Mouse (Mus musculus): ENCODE measurements at regions not wholly inside any gene's neighbourhood (a gene's known extent, or its start where the extent isn't known, plus 50 kb on each side); places are given as distances from the start of the nearest gene placed in this dataset.

DNA sequence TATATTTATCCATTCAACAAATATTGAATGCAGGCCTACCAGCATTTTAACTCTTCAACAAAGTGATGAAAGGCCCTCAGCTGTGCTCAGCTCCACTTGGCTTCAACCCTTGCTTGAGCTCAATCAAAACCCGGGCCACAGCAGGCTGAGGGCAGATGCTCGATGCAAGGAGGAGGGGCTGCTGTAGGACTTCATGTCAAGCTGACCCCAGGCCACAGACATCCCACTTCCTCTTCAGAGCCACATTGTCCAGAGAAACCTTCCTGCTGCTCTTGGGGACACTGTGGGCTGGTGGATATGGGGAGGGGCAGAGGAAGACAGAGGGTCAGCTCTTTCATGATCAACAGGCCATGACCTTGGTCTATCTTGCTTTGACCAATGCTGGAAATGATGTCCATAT is 299.7 kb downstream of the Bcl11a start:
- no peak for DNase-seq (ENCODE audit: low spot score in 2 of 2)

- no peak for DNase-seq (ENCODE audit: low spot score in 2 of 2)
Observed at GRCm38 (mm10) chr11:24390578-24390977, 312.7 kb downstream of the Bcl11a start.

- no peak for DNase-seq (ENCODE audit: low spot score in 2 of 2)
Observed at GRCm38 (mm10) chr11:24391385-24391784, 313.5 kb downstream of the Bcl11a start.

DNA sequence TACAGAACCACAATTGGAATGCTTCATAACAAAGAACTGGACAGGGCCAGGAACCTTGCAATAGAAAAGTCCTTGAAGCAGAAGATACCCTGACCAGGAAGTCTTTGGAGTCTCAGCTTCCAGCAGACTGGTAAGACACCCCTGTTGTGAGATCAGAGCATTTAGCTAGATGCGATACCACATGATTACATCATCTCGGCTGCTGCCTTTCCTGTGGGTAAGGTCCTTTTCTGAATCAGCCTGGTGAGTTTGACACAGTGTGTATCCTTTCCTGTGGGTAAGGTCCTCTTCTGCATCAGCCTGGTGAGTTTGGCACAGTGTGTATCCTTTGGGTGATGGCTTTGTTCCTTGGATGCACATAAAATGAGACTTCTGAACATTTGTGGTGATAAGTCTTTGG is 317.6 kb downstream of the Bcl11a start:
- no peak for DNase-seq (ENCODE audit: low spot score in 2 of 2)

DNA sequence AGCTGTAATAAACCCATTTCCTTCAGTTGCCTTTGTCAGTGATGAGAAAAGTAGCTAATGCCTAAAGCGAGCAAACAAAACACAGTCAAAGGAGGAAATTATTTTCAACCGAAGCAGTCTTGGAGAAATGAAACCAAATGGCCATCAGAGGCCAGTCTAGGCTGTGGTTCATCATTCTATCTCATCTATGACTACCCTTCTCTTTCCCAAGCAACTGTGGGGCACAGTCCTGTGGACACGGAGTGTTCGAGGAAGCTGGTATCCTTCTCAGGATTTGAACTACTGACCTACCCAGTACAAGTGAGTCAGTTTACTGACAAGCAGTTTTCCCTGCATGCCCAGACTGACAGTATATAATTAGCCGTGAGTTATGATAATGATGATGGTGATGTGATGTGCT is 319.1 kb downstream of the Bcl11a start:
- no peak for DNase-seq (ENCODE audit: low spot score in 2 of 2)

DNA sequence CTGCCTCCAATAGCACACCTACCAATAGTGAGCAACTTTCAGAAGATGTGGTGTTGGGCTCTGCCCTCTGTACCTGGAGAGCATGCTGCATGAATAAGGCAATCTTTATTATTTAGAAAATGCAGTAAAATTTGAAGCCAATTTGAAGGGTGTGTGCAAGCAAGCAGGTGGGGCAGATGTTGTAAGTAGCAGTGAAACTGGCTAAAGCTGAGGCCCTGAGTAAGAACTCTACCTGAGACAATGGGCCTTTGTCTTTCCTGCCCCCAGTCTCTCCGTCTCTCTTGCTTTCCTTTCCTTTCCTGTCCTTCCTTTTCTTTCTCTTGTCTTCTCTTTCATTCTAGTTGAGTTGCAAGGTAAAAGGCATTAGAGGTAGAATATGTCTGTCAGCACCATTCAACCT is 319.9 kb downstream of the Bcl11a start:
- DNase-seq (ENCODE audit: low spot score in 2 of 2), result no peak

DNA sequence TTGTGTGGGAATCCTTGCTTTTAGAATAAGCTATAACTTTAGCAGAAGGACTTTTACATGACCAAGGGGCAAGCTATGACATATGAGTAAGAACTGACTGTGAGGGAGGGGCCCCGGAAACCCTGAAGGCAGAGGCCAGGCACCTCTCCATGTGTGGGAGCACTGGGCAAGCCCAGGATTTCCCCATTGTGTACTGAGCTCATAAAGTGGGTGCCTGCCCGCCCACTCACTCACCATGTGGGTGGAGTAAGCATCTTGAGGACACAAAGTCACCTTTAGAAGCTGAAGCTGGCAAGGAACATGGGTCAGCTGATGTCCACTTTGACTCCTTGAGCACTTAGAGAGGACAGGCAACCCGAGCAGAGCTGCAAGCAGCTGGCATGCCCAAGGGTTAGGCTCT is 323.3 kb downstream of the Bcl11a start:
- DNase-seq (ENCODE audit: low spot score in 2 of 2), result no peak

DNA sequence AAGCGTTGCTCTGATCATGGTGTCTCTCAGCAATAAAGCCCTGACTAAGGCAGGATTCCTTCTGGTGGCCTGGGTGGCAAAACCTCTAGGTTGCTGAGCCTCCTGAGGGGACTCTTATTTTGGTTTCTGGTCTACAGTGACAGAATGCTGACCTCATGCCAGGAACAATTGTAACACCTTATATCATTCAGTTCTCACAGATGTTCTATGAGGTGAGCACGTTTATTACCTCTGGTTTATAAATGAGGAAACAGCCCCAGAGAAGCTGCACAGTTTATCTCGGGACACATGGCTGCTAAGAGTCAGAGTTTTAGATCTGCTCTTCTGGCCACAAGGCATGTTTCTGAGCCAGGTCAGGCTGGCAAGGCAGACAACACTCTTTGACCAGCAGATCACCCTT is 324.3 kb downstream of the Bcl11a start:
- no peak for DNase-seq (ENCODE audit: low spot score in 2 of 2)

DNA sequence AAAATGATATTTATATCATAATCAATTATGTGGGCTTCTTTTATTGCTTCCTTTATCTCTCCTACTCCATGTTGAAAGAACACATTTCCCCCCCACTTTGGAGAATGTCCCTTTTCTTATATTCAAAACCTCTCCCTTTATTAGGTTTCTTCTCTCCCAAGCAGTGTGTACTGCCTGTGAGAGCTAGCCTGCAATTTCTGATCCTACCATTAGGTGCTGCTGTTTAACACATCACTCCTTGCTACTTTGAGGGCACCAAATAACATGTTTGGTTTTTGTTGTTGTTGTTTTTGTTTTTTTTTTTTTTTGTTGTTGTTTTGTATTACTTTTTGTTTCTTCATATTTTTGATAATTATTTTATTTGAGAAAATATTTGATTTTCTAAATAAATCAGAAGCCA is 336.9 kb downstream of the Bcl11a start:
- DNase-seq (ENCODE audit: low spot score in 2 of 2), result no peak

DNA sequence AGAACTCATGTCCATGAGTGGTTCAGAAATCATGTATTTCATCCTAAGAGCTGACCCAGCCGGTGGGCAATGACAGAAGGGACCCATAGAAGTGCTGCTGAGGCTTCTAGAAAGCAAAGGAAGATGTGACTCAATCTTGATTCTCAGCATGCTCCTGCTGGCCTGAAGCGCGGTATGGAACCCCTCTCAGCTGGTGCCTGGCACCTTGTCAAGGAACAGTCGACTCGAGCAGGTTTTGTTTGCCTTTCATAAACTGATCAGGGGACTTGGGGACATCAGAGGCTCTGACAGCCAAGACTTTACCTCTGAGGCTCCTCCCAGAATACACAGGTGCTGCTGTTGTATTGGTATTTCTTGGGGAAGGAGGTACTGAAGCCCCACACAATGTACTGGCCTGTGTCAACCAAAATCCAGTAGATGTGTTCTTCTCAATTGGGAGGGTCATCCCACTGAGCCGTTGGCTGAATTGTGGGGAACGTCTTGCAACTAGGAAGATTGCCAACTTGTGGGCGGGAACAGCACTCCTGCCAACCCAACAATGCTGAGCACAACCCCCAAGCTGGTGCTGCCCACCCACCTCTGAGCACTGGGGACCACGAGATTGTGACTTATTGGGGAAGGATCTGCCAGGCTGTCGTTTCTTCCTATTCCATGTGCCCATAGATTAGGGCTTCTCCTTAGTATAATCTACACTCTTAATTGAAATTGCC is 344.4 kb downstream of the Bcl11a start:
- no peak for DNase-seq (ENCODE audit: low spot score in 2 of 2)

DNA sequence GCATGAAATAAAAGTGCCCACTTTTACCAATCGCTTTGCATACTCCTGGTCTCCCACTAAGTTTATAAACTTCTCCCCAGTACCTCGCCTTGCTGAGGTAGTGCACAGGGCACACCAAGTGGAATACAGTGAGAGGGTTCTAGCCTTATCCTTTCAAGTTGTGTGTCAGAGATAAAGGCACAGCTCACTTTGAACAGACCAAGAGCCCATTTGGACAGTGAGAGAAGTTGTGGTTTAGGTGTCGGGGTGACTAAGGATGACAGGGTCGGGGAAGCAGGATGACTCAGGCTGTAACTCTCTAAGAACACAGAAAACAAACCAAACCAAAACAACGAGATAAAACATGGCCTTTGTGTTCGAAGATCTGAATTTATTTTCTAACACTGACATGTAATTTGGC is 345.4 kb downstream of the Bcl11a start:
- DNase-seq (ENCODE audit: low spot score in 2 of 2), result no peak

DNA sequence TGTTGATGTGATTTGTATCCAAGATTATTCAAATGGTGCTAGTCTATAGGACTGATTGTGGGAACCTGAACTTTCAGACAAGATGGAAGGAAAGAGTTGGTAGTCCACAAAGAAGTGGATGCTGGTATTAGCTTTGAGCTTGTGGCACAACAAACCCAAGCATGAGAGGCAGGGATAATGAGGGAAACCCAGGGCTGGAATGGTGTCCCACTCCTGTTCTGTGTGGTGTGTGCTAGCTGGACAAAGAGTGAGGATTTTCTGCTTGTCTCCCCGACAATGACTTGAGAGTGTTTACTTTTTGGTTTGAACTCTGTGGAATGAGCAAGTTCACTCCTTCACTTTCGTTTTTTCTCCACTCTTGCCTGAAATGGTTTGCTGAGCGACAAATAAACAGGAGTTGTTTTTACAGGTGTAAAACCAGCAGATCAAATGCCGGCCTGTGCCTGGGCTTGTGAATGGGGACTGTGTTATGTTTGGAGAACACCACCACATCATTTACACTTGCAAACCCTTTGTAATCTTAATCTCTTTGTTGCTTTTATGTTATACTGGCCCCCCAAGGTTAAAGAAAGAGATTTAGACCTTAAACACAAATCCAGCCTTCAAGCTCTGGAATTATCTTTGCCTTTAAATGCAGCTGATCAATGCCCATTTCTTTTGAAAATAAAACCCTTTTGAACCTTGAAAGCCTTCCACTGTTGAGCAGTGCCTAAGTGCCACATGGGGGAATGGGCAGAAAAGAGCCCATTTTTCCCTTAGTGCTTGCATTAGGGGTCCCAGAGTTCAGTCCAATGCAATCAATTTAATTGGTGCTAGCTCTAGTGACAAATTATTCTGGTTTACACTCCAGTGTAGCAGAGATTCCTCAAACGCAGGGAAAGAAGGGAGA is 349.4 kb downstream of the Bcl11a start:
- DNase-seq (ENCODE audit: low spot score in 2 of 2), result no peak

GRCm38 (mm10) chr11:24448608-24449007 is 370.8 kb downstream of the Bcl11a start:
- no peak for DNase-seq (ENCODE audit: low spot score in 2 of 2)

- DNase-seq (ENCODE audit: low spot score in 2 of 2), result no peak
Observed at GRCm38 (mm10) chr11:24452267-24452666, 374.4 kb downstream of the Bcl11a start.

- no peak for DNase-seq (ENCODE audit: low spot score in 2 of 2)
Observed at GRCm38 (mm10) chr11:24464642-24465041, 386.8 kb downstream of the Bcl11a start.

GRCm38 (mm10) chr11:24467458-24467857 is 389.6 kb downstream of the Bcl11a start:
- peak in 1 of 2 experiments; percentile 28 for DNase-seq (ENCODE audit: low spot score in 2 of 2)

DNA sequence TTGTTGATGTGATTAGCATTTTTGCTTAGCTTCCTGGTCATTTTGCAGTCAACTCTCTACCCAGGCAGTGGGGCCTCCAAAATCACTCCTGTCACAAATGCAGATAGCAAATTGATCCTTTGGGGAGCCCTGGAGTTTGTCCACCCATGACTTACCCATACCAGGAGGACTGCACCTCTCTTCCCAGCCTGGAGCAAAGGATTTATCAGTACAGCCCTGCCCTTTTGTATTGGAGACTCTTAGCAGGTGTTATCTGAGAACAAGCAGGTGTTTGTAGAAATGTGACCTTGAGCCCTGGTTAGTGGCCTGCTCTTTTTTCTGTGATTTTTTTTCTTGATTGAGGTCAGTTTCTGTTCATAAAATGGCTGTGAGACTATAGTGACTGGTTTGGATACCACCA is 392.6 kb downstream of the Bcl11a start:
- DNase-seq (ENCODE audit: low spot score in 2 of 2), result no peak

DNA sequence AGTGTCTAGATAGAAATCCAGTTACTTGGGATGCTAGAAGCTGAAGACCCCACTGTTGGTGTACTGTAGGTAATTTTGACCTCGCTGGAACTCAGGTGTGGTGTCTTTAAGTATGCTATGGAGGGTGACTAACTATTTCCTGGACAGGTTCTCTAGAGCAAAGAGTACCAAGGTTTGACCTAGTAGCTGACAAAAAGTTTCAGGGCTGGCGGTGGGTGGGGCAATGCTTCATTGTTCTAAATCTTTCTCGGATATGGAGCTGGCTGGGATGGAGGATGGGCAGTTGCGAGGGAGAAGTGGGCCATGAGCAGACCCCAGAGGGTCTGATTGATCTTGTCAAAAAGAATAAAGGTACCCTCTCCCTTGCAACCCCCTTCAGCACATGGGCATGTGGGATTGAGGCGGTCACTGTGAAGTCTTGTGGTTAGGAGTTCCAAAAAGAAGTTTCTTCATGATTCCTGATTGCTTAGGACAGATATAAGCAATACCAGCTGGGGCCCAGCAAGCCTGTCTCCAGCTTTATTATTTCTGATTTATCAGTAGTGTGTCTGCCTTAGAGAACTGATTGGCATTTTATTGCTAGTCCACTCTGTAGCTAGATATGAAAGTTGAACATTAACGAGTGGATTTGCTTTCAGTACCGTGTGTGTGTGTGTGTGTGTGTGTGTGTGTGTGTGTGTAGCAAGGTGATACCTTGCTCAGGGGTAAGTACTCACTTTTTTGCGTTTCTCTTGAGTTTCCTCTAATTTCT is 394.9 kb downstream of the Bcl11a start:
- DNase-seq (ENCODE audit: low spot score in 2 of 2), result no peak

DNA sequence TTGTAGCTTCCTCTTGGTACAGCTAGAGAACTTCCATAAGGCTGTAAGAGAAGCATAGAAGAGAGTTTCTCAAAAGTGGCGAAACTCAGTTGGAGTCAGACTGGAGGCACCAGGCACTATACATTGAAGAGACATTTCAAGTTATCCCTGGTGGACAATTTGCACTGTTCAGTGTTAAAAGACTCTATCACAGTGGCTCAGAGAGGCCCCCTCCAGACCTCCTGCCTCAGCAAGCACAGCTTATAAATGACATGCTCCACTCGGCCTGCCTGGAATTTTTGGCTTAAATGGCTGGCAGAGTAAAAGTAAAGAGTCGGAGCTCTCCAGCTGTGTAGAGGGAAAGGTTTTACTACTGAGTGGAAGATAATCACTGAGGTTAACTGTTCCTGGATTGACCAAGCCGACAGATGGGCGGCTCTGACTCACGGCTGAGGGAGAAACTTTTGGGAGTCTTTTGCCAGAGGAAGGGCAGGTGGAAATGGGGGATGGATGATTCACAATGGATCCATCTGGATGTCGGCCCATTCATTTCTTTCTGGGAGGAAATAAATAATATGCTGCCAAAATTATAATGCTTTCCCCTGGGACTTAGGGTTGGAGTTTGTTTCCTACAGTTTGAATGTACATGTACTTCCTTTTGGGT is 395.6 kb downstream of the Bcl11a start:
- peak in 1 of 2 experiments; percentile 22 for DNase-seq (ENCODE audit: low spot score in 2 of 2)

DNA sequence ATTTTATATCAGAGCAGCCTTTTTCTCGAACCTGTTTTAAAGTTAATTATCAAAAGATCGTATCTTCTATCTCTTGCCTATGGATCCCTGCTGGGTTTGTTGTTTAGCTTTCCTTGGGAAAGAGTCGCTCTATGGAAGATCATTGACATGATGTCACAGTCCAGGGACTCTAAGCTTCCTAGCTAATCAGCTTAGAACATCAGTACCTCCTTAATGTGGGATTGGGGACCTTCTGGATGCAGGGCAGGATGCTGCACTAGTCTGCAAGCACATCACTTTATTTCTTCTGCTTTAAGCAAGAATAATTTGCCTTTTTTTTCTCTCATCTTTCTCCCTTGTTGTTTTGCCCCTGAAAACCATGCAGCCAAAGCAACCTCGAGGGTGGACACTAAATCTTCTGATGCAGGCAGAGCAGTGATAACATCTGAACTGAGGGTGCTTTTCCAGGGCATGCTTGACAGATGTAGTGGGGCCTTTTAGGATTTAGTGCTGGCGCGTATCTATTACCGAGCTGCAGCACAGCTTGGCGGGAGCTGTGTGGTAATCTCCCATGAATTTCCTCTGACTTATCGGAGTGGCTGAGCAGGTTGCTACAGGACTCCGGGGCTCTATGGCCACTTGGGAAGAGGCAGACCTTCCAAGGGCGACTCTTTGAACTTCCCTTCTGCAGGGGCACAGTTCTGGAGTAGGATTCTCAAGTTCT is 425.0 kb downstream of the Bcl11a start:
- no peak for DNase-seq (ENCODE audit: low spot score in 2 of 2)

GRCm38 (mm10) chr11:24515568-24515967 is 437.7 kb downstream of the Bcl11a start:
- no peak for DNase-seq (ENCODE audit: low spot score in 2 of 2)
